Mouse (Mus musculus): Measurements from ENCODE around the gene Prune2.

The Prune2 gene

GRCm38 (mm10) chr19:16997915-16998314 lies 42.0 kb downstream of the Prune2 start:
- no peak for DNase-seq (ENCODE audit: low read depth, low spot score)

- DNase-seq (ENCODE audit: low read depth, low spot score): no peak
Observed at GRCm38 (mm10) chr19:17006220-17006907, 50.4 kb downstream of the Prune2 start.

DNA sequence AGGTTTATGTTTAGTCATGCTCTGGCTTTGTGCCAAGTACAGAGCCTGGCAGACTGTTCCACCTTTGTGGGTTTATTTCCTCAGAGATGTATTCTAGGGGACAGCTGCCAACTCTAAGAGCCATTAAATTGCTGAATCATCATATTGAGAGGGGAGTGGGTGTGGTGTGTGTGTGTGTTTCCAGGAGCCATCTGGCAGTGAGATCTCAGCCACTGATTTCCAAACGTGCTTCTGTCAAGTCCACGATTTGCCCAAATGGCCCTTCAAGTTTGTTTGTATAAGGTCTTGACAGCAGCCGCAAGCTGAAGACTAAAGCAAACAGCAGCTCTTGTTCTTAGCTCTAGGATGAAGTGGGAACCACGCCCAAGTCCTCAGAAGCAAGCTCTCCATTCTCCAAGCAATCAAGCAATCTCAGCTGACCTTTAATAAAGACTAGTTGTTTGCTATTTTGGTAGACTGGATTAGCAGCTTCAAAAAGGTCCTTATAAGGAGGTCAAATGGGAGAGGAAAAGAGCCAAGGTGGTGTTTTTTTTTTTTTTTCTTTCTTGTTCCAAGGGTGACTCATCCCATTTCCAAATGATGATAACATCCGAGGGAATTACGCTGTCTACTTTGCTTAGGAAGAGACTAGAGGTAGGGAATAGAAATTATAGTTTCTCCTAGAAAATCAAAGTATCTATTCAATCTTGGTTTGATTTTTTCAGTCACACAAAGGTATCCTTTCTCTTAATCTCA lies 55.5 kb downstream of the Prune2 start:
- DNase-seq (ENCODE audit: low read depth, low spot score): peak; percentile 33

GRCm38 (mm10) chr19:17013085-17013484 lies 57.2 kb downstream of the Prune2 start:
- DNase-seq (ENCODE audit: low read depth, low spot score): no peak

GRCm38 (mm10) chr19:17014337-17015124 lies 58.6 kb downstream of the Prune2 start:
- no peak for DNase-seq (ENCODE audit: low read depth, low spot score)

DNA sequence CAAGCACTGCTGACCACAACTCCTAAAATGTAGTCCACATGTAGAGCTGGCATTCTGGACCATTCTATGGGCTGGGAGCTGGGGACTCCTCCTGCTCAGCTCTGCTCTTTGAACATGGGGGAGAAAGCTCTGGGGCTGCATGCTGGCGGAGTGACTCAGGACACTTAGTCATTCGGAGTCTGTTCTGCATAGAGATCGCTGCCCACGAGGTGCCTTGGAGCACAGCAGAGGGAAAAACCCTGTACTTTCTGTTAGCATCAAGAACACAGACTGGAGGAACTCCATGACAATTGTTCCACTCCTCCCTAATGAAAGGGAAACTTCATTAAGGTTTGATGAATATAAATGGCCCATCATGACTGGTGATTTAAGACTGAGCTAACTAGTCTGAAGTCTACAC lies 68.8 kb downstream of the Prune2 start:
- DNase-seq (ENCODE audit: low read depth, low spot score): no peak

- peak; percentile 72 for DNase-seq (ENCODE audit: low read depth, low spot score)
Observed at GRCm38 (mm10) chr19:17030276-17030675, 74.4 kb downstream of the Prune2 start.

DNA sequence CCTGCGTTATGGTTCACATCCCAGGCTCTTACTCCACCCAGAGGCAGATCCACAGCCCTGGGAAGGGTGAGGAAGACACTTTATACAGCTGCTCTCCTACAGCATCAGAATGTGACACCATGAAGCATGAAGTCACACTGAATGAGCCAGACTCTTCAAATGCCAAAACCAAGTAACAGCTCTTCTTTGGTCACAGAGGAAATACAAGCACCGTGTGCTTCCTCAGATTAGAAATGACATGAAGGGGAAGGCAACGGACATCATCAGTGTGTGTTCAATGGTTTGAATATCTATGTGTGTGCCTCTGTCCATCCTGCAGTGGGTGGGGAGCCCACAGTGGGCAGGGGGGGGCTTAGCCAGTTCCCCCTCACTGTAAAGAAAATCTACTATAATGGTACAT lies 76.4 kb downstream of the Prune2 start:
- DNase-seq (ENCODE audit: low read depth, low spot score): no peak

DNA sequence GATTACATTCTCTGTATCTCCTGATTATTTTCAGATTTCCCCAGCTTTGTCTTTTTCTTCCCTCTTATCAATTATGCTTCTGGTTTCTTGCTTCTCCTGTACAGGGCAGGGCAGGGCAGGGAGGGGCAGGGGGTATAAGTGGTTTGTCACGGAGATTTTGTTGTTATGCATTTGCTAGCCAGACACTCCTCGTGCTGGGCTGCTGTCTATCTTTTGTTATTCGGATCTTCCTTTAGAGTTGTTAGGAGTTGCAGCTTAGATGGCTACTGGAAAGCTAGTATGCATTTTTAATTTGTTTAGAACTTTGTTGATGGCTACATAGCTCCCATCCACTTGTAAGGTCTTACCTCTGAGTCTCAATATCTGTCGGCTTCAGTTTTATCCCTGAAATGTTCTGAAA lies 91.0 kb downstream of the Prune2 start:
- DNase-seq (ENCODE audit: low read depth, low spot score): peak; percentile 84

GRCm38 (mm10) chr19:17055892-17056291 lies 100.0 kb downstream of the Prune2 start:
- peak; percentile 34 for DNase-seq (ENCODE audit: low read depth, low spot score)

- DNase-seq (ENCODE audit: low read depth, low spot score): no peak
Observed at GRCm38 (mm10) chr19:17060106-17060505, 104.2 kb downstream of the Prune2 start.

DNA sequence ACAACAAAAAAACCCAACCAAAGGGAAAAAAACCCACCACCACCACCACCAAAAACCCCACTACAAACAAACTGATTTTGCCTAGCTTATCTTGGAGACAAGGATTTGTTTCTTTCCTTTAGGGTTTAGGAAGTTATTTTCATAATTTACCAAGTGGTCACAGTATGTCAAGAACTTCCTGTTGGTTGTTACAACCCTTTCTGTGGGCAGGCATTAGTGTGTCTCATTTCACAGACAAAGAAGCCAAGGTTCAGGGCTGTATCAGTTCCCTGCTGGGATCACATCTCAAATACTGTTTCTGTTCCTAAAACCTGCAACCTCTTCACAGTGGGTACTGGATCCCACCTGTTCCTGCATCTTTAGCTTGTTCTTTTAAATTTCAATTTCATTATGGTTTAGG lies 108.5 kb downstream of the Prune2 start:
- DNase-seq (ENCODE audit: low read depth, low spot score): no peak

GRCm38 (mm10) chr19:17069067-17069466 lies 113.1 kb downstream of the Prune2 start:
- no peak for DNase-seq (ENCODE audit: low read depth, low spot score)

DNA sequence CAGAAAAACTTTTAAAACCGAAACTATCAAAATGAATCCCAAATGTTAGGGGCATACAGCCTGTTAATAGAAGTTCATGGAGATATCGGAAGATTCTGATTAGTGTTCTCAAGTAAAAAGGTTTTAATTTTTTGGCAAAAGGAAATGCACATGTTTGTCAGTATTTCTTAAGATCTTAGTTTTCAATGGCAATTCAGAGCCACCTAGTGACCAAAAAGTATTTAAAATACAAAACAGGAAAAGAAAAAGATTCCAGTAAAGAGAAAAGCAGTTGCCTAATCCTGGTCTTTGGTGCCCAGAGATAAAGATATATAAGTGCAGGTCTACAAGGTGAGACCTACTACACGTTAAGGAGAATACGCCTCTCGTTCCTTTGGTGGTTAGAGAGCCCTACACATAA lies 115.3 kb downstream of the Prune2 start:
- no peak for DNase-seq (ENCODE audit: low read depth, low spot score)

GRCm38 (mm10) chr19:17072245-17072644 lies 116.3 kb downstream of the Prune2 start:
- DNase-seq (ENCODE audit: low read depth, low spot score): no peak

DNA sequence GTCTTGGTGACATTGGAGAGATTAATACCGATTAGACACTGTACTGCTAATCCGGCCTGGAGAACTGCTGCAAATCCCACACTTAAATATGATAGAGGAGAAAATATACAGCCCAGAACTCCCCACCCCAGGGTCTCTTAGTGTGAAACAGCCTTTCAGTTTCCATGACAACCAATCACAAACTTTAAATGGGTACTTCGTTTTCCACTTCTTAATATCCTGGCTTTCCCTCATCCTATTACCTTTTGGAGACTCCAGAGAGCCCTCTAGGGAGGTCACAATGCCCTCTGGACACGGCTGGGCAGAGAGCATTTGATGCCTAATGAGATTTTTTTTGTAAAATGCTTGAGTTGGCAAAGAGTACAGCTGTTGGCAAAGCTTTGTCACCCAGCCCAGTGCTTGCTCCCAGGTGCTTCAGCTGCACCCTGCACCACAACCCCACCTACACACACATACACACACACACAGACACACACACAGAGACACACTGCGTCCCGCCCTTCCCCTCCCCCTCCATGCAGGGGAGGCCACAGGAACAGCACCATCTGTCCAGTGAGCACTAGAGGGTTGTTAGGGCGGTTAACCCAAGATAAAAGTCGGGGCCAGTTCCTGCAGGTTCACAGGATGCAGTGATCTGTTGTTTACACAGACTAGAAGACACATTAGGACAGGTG lies 122.9 kb downstream of the Prune2 start:
- no peak for DNase-seq (ENCODE audit: low read depth, low spot score)

DNA sequence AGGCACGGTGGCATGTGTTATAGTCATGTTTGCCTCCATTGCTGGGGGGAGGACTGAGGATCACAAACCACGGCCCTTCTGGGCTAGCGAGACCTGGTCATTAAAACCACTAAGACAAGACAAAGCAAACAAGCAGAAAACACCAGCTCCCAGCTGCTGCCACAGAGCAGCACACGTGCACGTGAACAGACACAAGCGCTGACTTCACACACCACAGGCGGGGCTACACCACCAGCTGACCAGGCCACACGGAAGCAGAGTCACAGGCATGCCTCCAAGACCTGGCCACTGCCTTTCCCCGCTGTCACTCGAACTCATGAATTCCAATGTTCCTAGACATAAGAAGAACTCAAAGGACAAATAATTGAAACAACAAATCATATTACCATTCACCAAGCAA lies 125.5 kb downstream of the Prune2 start:
- DNase-seq (ENCODE audit: low read depth, low spot score): no peak

- DNase-seq (ENCODE audit: low read depth, low spot score): no peak
Observed at GRCm38 (mm10) chr19:17094067-17094466, 138.1 kb downstream of the Prune2 start.

DNA sequence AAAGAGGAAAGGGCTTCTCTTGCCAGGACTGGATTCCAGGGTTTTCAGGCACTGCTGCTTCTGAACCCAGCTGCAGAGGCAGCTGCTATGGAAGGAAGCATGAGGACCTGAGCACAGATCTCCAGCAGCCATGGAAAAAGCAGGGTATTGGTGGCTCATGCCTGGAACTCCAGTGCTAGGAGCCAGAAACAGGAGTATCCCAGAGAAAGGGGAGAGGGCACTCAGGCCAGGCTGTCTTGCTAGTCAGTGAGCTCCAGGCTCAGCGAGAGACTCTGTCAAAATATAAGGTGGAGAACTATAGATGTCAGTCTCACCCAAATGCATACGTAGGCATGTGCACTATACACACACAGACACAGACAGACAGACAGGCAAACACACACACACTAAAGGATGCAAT lies 140.4 kb downstream of the Prune2 start:
- DNase-seq (ENCODE audit: low read depth, low spot score): no peak

- no peak for DNase-seq (ENCODE audit: low read depth, low spot score)
Observed at GRCm38 (mm10) chr19:17097210-17097609, 141.3 kb downstream of the Prune2 start.

GRCm38 (mm10) chr19:17108782-17109181 lies 152.9 kb downstream of the Prune2 start:
- no peak for DNase-seq (ENCODE audit: low read depth, low spot score)
